Mouse (Mus musculus) megakaryocyte, embryonic 14.5 days (primary cell): ENCODE measurements around the gene Kansl1l.

Source experiments
- FLI1 ChIP-seq: IDR thresholded peaks from 2 replicates; pipeline ENCODE4 v1.6.1; 2012; ENCODE audit warnings: low read length, inconsistent platforms, mixed read lengths
- GATA1 ChIP-seq: IDR thresholded peaks from 3 replicates; pipeline ENCODE4 v1.6.1; 2012; ENCODE audit warnings: mixed read lengths, low read length, inconsistent platforms, borderline replicate concordance

- no peak for TF ChIP-seq GATA1
- no peak for TF ChIP-seq FLI1
Measured at GRCm38 (mm10) chr1:66829400-66830080, 12.2 kb upstream of the Kansl1l start.
